Mouse (Mus musculus): Measurements from ENCODE around the gene Amh. TPM values are rescaled to one million over a fixed set of nuclear protein-coding genes. Genes with fewer than 3 reads are reported as not detected.

Gene Amh
- polyA plus RNA-seq, 1 experiment, result 0.43 TPM

GRCm38 (mm10) chr10:80802204-80802912 is 2.7 kb upstream of the Amh start:
- Histone ChIP-seq H3K9me3 (ENCODE audit: control insufficient read depth, low read length) (no peaks in the 10 kb centered on the region), H3K27me3 (ENCODE audit: control insufficient read depth) (peaks cover 14% of the 10 kb centered on the region), H3K36me3 (ENCODE audit: control insufficient read depth) (peaks cover 72% of the 10 kb centered on the region), H3K4me3 (replicated peaks) (no peak overlapping the region), H3K4me1 (ENCODE audit: control insufficient read depth) (peaks cover 63% of the 10 kb centered on the region)
- no peak for TF ChIP-seq GATA1 (IDR thresholded peaks at IDR 0.05; ENCODE audit: low read length)
- TF ChIP-seq TAL1 (IDR thresholded peaks at IDR 0.05; ENCODE audit: low read length), result no peak

- Histone ChIP-seq H3K4me3 (replicated peaks) (no peak overlapping the region), H3K4me1 (ENCODE audit: control insufficient read depth) (peaks cover 63% of the 10 kb centered on the region), H3K36me3 (ENCODE audit: control insufficient read depth) (peaks cover 71% of the 10 kb centered on the region), H3K9me3 (ENCODE audit: control insufficient read depth, low read length) (no peaks in the 10 kb centered on the region), H3K27me3 (ENCODE audit: control insufficient read depth) (peaks cover 21% of the 10 kb centered on the region)
- no peak for TF ChIP-seq TAL1 (IDR thresholded peaks at IDR 0.05; ENCODE audit: low read length)
- TF ChIP-seq GATA1 (IDR thresholded peaks at IDR 0.05; ENCODE audit: low read length), result no peak
These were observed 2.0 kb upstream of the Amh start for GRCm38 (mm10) chr10:80802996-80803395.

- peaks cover 71% of the 10 kb centered on the region for H3K36me3 ChIP-seq (ENCODE audit: control insufficient read depth)
These were observed 703 bp upstream of the Amh start for GRCm38 (mm10) chr10:80804340-80804739.

GRCm38 (mm10) chr10:80805322-80805721 is 279 bp downstream of the Amh start:
- Histone ChIP-seq H3K4me1 (ENCODE audit: control insufficient read depth) (peaks cover 57% of the 10 kb centered on the region), H3K36me3 (ENCODE audit: control insufficient read depth) (peaks cover 63% of the 10 kb centered on the region), H3K9me3 (ENCODE audit: control insufficient read depth, low read length) (peaks cover 3% of the 10 kb centered on the region; the same call in 1 of the 2 replicates), H3K27me3 (ENCODE audit: control insufficient read depth) (peaks cover 44% of the 10 kb centered on the region), H3K4me3 (replicated peaks) (no peak overlapping the region)
- TF ChIP-seq GATA1 (IDR thresholded peaks at IDR 0.05; ENCODE audit: low read length) (no peak), TAL1 (IDR thresholded peaks at IDR 0.05; ENCODE audit: low read length) (no peak)

More at GRCm38 (mm10) chr10:80804340-80804739, 703 bp upstream of the Amh start:
- Histone ChIP-seq H3K27me3 (ENCODE audit: control insufficient read depth) (peaks cover 34% of the 10 kb centered on the region), H3K9me3 (ENCODE audit: control insufficient read depth, low read length) (peaks cover 3% of the 10 kb centered on the region; the same call in 1 of the 2 replicates), H3K4me3 (replicated peaks) (no peak overlapping the region), H3K4me1 (ENCODE audit: control insufficient read depth) (peaks cover 63% of the 10 kb centered on the region)
- no peak for TF ChIP-seq GATA1 (IDR thresholded peaks at IDR 0.05; ENCODE audit: low read length)
- no peak for TF ChIP-seq TAL1 (IDR thresholded peaks at IDR 0.05; ENCODE audit: low read length)

GRCm38 (mm10) chr10:80805925-80806324 is 882 bp downstream of the Amh start:
- peaks cover 52% of the 10 kb centered on the region for H3K4me1 ChIP-seq (ENCODE audit: control insufficient read depth)
- peaks cover 57% of the 10 kb centered on the region for H3K36me3 ChIP-seq (ENCODE audit: control insufficient read depth)
- peaks cover 50% of the 10 kb centered on the region for H3K27me3 ChIP-seq (ENCODE audit: control insufficient read depth)
- TF ChIP-seq GATA1 (IDR thresholded peaks at IDR 0.05; ENCODE audit: low read length) (no peak), TAL1 (IDR thresholded peaks at IDR 0.05; ENCODE audit: low read length) (no peak)
- H3K4me3 ChIP-seq (replicated peaks), result no peak overlapping the region
- H3K9me3 ChIP-seq (ENCODE audit: control insufficient read depth, low read length), result peaks cover 3% of the 10 kb centered on the region; the same call in 1 of the 2 replicates

GRCm38 (mm10) chr10:80806341-80807056 is 1.5 kb downstream of the Amh start:
- TF ChIP-seq GATA1 (IDR thresholded peaks at IDR 0.05; ENCODE audit: low read length) (no peak), TAL1 (IDR thresholded peaks at IDR 0.05; ENCODE audit: low read length) (no peak)
- H3K4me1 ChIP-seq (ENCODE audit: control insufficient read depth), result peaks cover 49% of the 10 kb centered on the region
- H3K9me3 ChIP-seq (ENCODE audit: control insufficient read depth, low read length), result peaks cover 3% of the 10 kb centered on the region; the same call in 1 of the 2 replicates
- H3K36me3 ChIP-seq (ENCODE audit: control insufficient read depth), result peaks cover 51% of the 10 kb centered on the region
- peaks cover 56% of the 10 kb centered on the region for H3K27me3 ChIP-seq (ENCODE audit: control insufficient read depth)
- peak overlapping the region; percentile 58 for H3K4me3 ChIP-seq (replicated peaks)

- peaks cover 45% of the 10 kb centered on the region for H3K36me3 ChIP-seq (ENCODE audit: control insufficient read depth)
- peaks cover 3% of the 10 kb centered on the region; the same call in 1 of the 2 replicates for H3K9me3 ChIP-seq (ENCODE audit: control insufficient read depth, low read length)
- TF ChIP-seq TAL1 (IDR thresholded peaks at IDR 0.05; ENCODE audit: low read length) (no peak), GATA1 (IDR thresholded peaks at IDR 0.05; ENCODE audit: low read length) (no peak)
- H3K4me1 ChIP-seq (ENCODE audit: control insufficient read depth), result peaks cover 47% of the 10 kb centered on the region
- H3K4me3 ChIP-seq (replicated peaks), result peak overlapping the region; percentile 58
- peaks cover 62% of the 10 kb centered on the region for H3K27me3 ChIP-seq (ENCODE audit: control insufficient read depth)
These were observed 2.1 kb downstream of the Amh start for GRCm38 (mm10) chr10:80807057-80807627.

GRCm38 (mm10) chr10:80808099-80808984 is 3.3 kb downstream of the Amh start:
- H3K9me3 ChIP-seq (ENCODE audit: control insufficient read depth, low read length), result peaks cover 3% of the 10 kb centered on the region; the same call in 1 of the 2 replicates
- H3K4me1 ChIP-seq (ENCODE audit: control insufficient read depth), result peaks cover 40% of the 10 kb centered on the region
- TF ChIP-seq TAL1 (IDR thresholded peaks at IDR 0.05; ENCODE audit: low read length) (no peak), GATA1 (IDR thresholded peaks at IDR 0.05; ENCODE audit: low read length) (no peak)
- H3K4me3 ChIP-seq (replicated peaks), result no peak overlapping the region
- H3K27me3 ChIP-seq (ENCODE audit: control insufficient read depth), result peaks cover 72% of the 10 kb centered on the region
- peaks cover 33% of the 10 kb centered on the region for H3K36me3 ChIP-seq (ENCODE audit: control insufficient read depth)

All from erythroblast, embryonic 14.5 days (primary cell).